Mouse (Mus musculus) spleen, postnatal 36 days (tissue): ENCODE results near the gene Ascc1.

Source experiments
- DNase-seq, 2 experiments: peaks; one replicate each; pipeline ENCODE4 v3.0.0; 2022; ENCODE audit warnings: low spot score in 2 of 2, mixed read lengths in 1 of 2

The Ascc1 gene

GRCm38 (mm10) chr10:60002673-60003212, at the start of gene Ascc1, which contains the start of gene Anapc16:
Gene Ascc1 (plus strand): TSS chr10:60002805.
Gene Anapc16 (minus strand): TSS chr10:60003135.
- peak; percentile 96 to 98 for DNase-seq

GRCm38 (mm10) chr10:59953564-59954039, 49.0 kb upstream of the Ascc1 start:
- DNase-seq = no peak

- no peak for DNase-seq
Measured at GRCm38 (mm10) chr10:59956681-59957080, 45.9 kb upstream of the Ascc1 start.

GRCm38 (mm10) chr10:59957171-59958149, 45.1 kb upstream of the Ascc1 start:
- no peak for DNase-seq

GRCm38 (mm10) chr10:59958458-59958857, 44.1 kb upstream of the Ascc1 start:
- DNase-seq = no peak

- no peak for DNase-seq
Measured at GRCm38 (mm10) chr10:59959517-59959916, 43.1 kb upstream of the Ascc1 start.

- no peak for DNase-seq
Measured at GRCm38 (mm10) chr10:59963609-59964008, 39.0 kb upstream of the Ascc1 start.

GRCm38 (mm10) chr10:59964504-59965361, 37.9 kb upstream of the Ascc1 start:
- no peak for DNase-seq

GRCm38 (mm10) chr10:59965362-59965695, 37.3 kb upstream of the Ascc1 start:
- no peak for DNase-seq

GRCm38 (mm10) chr10:59965788-59966187, 36.8 kb upstream of the Ascc1 start:
- DNase-seq = no peak

- DNase-seq = no peak
Measured at GRCm38 (mm10) chr10:59966743-59967142, 35.9 kb upstream of the Ascc1 start.

- no peak for DNase-seq
Measured at GRCm38 (mm10) chr10:59967309-59967942, 35.2 kb upstream of the Ascc1 start.

GRCm38 (mm10) chr10:59969821-59970449, 32.7 kb upstream of the Ascc1 start:
- DNase-seq = peak in 1 of 2 experiments; percentile 56

- DNase-seq = no peak
Measured at GRCm38 (mm10) chr10:59970450-59971062, 32.0 kb upstream of the Ascc1 start.

- DNase-seq = no peak
Measured at GRCm38 (mm10) chr10:59971813-59972212, 30.8 kb upstream of the Ascc1 start.

GRCm38 (mm10) chr10:59972534-59972933, 30.1 kb upstream of the Ascc1 start:
- no peak for DNase-seq

GRCm38 (mm10) chr10:59972999-59973398, 29.6 kb upstream of the Ascc1 start:
- DNase-seq = no peak

GRCm38 (mm10) chr10:59973400-59973799, 29.2 kb upstream of the Ascc1 start:
- DNase-seq = no peak

GRCm38 (mm10) chr10:59974191-59974664, 28.4 kb upstream of the Ascc1 start:
- peak; percentile 91 to 95 for DNase-seq

- DNase-seq = peak; percentile 52 to 79
Measured at GRCm38 (mm10) chr10:59974786-59975185, 27.8 kb upstream of the Ascc1 start.
